Mouse (Mus musculus) embryo, embryonic 10.5 days (tissue): ENCODE measurements around the gene Bbs4.
"Not testable (repeated sequence)": the region's sequence is repeated elsewhere in the genome, so short reads cannot be mapped to it uniquely, and the experiment has no call there.

Experiments used
- DNase-seq: peaks from one replicate; pipeline ENCODE4 v3.0.0-alpha.2; 2015; ENCODE audit warnings: low spot score

Bbs4 gene

DNA sequence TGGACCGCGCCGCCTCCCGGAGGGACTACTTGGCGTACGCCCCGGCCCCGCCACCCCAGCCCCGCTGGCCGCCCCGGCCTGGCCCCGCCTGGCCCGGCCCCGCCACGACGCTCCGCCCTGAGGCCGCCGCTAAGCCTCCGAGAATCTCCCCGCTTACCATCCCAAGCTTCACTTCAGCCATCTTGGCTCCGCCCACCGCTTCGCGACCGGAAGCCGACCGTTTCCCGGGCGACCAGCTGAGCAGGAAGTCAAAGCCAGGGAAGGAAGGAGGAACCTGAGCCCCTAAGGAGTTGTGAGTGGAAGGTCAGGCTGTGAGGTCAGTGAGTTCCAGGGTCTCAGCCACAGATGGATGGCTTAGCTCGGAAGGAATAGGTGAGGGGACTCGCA lies at the start of gene Bbs4:
Gene Bbs4, minus strand, starts transcription at position 256 of the 387 bp plus-strand sequence.
- peak; percentile 95 for DNase-seq

DNA sequence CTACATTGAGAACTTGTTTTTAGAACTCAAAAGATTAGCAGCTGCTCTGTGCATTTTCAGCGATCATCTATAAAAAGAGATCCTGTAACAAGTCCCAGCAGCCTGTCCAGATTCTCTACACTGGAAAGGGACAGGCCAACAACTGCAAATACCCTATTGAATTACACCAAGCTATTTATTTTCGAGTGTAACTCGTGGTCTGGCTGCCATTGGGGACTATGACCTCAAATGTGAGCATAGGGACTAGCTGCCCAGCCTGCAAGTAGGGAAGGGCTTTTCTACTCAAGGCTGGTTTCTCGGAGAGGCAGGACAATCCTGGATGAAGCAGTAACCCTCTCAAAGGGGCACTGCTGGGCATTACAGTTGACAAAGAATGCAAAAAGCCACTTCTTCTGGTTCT lies 35.8 kb upstream of the Bbs4 start:
- no peak for DNase-seq

DNA sequence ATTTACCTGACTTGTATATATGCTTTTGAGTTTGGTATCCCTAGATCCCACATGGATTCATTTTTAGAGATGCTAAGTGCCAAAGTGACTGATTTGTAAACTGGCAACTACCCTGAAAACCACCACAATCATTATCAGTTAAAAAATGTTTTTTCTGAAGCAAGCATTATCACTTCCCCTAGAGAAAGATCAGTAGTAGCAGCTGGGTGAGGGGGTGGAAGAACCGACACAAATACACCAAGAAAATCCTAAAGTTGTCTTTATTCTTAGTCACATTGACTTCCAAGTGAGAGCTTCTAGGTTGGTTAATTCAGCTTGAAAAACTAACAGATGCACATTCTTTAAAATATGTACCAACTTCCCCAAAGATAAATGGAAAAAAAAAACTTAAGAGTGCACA lies 35.0 kb upstream of the Bbs4 start:
- no peak for DNase-seq

DNA sequence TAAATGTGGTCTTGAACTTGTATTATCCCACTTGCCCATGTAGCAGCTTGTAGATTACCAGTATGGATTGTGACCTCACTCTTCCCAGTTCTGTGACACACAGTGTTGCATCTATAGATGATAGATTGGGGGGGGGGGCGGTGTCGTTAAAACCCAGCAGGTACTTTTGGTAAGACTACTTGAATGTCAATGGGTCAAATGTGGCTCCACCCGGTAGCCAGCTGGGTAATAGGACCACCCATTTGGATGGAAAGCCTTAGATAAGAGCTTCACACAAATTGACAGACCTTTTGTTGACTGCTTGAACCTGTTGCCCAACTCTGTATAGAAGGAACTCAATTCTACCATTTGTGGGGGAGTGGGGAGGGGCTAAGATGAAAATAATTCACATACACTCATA lies 34.2 kb upstream of the Bbs4 start:
- DNase-seq: no peak

DNA sequence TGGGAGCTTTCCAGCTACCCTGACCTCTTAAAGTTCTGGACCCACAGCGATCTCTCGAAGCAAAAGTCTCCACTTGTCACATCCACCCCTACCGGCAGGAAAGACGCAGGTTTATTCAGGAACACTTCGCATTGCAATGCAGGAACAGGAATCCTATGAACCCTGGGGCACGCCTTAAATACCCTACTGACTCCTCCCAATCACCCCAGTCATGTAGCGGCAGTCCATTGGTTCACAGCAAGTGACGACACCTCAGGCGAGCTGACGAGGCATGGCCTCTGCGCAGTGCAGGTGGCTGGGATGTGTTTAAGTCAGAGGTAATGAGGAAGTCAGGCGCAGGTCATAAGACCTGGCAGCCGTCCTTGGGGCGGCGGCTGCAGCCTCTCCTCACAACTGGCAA lies 22.3 kb upstream of the Bbs4 start:
- no peak for DNase-seq

DNA sequence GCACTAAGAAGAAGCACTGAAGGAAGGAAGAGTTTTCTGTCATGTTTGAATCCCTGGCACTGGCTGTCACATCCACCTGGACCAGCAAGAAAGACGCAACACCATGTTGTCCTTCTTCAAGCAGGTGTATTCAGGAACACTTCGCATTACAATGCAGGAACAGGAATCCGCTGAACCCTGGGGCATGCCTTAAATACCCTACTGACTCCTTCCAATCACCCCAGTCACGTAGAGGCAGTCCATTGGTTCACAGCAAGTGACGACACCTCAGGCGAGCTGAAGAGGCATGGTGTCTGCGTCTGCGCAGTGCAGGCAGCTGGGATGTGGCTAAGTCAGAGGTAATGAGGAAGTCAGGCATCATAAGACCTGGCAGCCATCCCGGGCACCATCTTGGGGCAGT lies 16.3 kb upstream of the Bbs4 start:
- DNase-seq: no peak

DNA sequence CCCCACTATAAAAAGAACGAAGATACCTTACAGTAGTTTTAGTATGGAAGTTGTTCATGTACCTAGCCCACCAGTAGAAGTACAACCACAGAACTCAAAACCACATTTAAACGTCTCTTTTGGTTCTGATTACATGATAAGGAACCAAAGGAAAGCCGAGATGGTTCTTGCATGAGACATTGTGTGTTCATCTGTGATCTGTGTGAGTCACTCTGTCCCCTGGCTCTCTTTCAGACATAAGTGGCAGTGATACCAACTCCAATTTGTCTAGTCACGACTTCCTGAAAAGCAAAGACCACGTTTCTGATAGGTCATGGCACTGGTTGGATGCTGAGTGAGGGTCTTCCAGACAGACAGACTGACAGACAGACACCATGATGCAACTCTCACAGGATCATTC lies 15.9 kb upstream of the Bbs4 start:
- DNase-seq: no peak

DNA sequence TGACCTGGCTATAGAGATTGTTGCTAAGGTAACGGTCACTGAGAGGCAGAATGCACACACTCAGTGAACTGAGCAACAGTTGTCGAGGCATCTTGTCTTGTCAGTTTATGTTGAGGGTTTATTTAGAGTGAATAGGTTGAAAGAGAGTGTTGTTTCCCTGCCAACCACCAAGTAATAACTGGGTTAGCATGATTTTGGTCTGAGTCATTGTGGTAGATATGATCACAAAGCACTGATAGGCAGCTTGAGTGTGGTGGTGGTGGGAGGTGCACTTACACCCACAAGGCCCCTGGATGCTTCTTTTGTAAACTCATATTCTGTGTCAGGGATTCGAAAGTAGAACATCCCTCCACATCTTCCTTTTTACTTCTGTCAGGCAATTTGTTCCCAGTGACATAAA lies 7.2 kb upstream of the Bbs4 start:
- not testable (repeated sequence) for DNase-seq

DNA sequence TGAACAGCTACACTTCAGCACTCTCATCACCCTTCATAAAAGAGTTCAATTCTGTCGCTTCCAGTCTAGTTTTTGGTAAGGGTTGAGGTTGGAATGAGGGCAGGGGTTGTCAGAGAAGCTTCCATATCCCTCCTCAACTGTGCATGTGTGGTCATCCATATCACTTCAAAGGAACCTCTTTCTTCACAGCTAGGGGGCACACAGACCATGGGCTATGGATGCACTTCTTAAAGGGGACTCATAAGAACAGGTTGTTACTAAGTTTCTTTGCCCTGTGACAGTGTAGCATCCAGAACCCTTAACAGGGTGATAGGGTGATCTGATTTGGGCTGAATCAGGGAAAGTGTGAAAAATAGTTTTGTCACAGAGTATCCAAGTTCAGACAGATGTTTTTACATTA lies 4.7 kb upstream of the Bbs4 start:
- peak; percentile 2 for DNase-seq

DNA sequence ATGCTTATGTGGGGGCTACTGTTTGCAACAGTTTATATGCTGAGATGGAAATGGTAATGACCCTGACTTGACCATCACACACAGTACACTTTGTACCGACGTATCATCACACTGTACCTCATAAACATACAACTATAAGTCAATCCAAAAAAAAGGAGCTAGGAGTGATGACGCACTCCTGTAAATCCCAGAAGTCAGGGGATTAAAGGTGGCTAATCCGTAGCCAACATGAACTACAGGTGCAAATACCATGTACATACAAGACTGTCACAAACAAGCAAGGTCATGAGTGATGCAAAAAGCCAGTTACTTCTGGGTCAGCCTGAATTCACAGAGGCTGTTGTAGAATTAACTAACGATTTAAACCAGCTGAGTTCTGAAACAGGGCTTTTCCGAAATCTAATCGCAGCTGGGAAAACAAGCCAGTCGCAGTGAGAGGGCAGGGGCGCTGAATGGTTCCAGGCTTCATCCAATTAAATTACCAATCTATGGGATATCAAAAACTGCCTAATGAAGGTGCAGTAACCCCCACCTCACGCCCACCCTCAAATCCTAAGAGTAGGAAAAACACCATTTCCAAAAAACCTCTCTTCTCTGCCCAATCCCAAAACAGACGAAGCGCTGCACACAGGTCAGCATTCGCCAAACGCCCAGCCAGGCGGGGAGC lies 589 bp downstream of the Bbs4 start:
- DNase-seq: no peak

DNA sequence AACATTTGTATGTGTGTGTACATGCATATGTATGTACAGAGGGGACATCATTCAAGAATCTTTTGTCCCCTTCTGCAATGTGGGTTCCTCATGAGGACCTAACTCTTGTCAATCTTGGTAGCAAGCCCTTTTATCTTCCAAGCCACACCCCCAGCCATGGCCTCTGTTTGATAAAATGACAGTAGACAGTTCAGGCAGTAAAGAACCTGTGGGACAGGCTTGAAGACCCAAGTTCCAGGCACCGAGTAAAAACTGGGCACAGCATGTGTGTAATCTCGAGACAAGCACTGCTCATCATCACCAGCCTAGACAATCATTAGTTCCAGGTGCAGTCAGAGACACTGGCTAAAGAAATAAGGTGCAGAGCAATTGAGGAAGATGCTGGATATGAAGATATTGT lies 7.1 kb downstream of the Bbs4 start:
- DNase-seq: no peak

DNA sequence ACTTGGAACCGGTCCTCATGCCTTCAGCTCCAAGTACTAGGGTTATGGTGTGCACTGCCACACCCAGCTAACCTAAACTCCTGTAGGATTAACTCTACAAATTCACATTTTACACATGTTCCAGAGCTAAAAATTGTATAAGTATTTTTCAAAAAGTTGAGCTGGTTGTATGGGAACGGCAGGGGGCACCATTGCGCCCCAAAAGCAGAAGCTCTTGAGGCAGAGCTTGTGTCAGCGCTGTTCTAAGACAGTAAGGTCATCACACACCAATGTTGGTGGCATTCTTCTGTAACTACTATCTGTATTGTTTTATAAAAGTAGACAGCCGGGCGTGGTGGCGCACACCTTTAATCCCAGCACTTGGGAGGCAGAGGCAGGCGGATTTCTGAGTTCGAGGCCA lies 13.3 kb downstream of the Bbs4 start:
- DNase-seq: peak; percentile 21

DNA sequence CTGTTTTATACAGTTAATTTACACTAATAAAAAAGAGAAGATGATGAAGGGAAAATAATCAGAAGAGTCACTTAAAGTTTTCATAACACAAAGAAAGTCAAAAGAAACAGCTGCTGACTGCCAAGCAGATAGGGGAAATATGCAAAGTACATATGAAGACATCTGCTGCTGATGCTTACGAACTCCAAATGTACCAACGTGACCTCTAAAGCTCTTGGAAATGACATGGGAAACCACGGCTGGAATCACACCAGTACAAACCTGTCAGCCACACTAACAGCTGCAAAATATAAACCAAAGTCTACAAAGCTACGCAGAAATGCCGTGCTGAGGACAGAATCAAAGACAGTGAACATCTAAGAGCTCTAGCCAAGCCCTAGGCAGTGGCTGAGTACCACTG lies 14.2 kb downstream of the Bbs4 start:
- no peak for DNase-seq

DNA sequence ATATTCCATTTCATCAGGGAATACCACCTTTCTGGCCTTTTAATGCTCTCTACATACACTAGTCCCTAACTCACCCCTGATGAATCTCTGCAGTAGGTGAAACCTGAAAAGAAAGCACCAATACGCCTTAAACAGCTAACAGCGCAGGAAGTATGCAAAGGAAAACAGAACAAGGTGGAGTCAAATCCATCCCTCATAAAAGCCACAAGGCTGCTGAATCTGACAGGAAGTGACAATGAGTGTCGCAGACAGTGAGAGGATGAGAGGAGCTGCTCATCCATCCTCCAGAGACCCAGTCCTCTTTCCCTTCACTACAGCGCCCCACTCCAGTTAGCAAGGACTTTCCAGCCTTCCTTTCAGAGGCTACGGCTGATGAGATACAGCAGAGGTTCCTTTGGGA lies 14.9 kb downstream of the Bbs4 start:
- DNase-seq: no peak

DNA sequence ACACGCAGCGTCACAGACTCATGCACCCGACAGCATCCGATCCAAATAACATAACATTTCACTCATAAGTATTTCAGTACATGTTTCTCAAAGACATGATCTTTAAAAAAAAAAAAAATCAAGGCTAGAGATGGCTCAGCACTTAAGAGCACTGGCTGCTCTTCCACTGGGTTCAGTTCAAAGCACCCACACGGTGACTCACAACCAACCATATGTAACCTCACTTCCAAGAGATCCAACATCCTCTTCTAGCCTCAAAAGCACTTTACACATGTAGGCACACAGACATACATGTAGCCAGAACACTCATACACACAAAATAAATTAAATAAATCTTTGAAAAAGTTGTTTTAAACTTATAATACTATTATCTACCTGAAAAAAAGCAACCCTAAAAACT lies 15.4 kb downstream of the Bbs4 start:
- no peak for DNase-seq

DNA sequence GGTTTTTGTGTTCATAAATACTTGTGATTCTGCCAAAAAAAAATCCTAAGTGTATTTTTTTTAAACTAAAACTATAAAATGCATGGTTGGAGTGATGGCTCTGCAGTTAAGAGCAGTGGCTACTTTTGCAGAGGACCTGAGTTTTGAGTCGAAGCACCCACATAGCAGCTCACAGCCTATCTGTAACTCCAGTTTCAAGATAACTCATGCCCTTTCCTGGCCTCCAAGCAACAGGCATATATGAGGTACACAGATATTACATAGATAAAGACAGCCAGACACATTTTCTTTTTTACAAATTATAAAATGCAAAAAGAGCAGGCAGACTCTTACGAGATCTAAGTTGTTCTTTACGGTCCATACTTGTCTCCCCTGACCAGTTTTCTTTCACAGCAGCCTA lies 16.8 kb downstream of the Bbs4 start:
- no peak for DNase-seq

DNA sequence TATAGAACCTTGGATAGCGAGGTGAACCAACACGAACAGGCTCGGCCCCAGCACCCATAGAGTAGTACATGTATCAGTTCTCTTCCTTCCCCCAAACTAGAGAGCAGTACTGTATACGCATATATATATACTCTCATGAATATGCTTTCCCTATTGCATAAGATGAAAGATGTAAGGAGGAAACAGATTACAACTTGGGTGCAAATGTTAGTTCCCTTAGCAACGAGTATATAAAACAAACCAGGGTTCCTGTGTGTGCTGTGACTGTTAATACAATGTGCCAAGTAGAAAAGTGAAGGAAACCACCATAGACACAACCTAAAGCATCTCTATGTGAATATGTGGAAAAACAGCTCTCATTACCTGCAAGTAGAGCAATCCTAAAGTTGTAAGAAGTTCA lies 23.3 kb downstream of the Bbs4 start:
- no peak for DNase-seq

DNA sequence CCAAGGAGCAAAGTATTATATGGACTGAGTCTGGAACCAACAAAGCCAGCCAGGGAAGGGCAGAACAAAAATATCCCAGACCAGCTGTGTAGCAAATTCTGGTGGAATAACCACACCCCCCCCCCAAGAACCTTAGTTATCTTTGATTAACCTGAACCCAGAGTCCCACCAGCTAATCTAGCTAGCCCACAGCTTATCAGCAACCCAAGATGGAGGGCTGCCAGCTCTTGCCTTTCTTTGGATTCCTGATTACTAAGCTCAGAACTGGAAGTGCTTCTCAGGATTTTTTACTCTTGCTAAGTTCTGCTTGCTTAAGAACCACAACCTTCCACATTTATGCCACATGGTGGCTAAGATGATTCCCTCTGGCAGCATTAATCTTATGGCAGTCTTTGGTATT lies 29.0 kb downstream of the Bbs4 start:
- no peak for DNase-seq

DNA sequence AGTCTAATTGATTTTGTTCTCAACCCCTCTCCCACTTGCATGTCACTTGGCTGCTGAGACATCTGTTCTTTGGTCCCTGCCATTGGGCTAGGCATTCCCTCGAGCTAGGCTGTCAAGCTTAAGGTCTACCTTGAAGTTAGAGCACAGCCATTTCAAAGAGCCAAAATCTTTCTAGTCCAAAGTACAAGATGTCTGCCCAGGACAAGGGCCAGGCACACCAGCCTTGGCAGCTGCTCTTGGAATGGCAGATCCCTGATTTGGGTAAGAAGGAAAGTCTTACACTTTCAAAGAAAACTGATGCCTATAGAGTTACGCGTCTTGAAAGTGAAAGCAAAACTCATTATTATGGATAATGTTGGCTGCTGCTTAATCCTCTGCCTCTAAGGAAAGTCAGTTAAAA lies 37.1 kb downstream of the Bbs4 start:
- DNase-seq: no peak

DNA sequence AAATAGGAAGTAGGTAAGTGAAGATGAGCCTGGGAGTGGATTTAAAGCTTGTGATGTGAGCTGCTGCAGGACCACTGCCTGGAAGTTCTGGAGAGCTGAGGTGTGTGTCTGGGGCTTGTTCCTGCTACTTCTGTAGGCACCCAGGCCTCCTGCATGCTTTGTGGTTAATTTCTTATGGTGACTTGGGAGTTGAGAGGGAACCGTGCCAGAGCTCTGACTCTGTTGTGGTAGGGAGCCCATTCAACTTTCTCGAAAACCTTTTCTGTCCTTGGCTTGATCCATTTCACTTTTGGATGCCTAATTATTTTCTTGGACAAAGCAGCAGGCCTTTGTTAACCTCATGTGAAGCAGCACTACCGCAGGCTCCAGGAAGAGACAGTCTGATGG lies 42.0 kb downstream of the Bbs4 start:
- DNase-seq: no peak

DNA sequence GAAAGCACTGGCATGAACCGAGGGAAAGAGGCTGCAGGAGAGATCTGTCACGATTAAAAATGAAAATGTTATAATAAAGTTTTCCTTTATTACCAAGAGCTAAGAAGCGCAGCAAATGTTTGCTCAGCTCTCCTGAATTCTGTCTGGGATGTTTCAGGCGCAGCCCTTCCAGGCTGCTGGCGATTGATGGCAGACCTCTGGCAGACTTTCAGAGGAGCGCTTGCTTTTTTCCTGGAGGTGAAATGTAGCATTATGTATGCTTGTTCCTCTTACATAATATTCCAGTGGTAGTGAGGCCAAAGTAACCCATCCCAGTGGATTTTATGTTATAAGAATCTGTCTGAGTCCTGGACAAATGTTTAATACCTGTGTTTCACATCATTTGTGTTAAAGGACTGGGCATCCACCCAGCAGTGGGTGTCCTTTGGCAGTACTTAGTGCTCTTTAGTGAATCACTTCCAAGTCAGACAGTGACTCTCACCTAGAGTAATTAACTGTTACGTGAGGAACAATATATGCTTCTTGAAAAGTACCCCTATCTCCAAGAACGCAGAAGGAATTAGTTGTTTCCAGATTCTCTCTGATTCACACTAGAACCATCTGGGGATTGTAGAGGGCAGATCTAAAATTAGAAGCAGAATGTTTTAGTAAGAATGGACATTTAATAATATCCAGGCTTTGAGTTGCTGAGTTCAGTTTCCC lies 42.6 kb downstream of the Bbs4 start:
- DNase-seq: no peak

DNA sequence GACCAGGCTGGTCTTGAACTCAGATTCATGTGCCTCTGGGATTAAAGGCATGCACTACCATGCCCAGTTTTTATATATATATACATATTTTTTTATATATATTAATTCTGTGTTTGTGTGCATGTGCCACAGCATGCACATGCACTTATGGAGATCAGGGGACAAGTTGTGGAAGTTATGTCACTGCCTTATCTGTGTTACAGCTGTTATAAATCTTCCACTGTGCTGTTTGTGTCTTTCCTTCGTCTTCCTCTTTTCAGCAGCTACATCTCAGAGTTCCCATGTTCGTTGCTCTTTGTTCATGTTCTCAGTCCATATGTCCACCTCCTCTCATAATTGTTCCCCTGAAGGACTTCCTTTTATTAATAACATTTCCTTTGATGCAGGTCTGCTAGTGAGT lies 45.4 kb downstream of the Bbs4 start:
- no peak for DNase-seq

DNA sequence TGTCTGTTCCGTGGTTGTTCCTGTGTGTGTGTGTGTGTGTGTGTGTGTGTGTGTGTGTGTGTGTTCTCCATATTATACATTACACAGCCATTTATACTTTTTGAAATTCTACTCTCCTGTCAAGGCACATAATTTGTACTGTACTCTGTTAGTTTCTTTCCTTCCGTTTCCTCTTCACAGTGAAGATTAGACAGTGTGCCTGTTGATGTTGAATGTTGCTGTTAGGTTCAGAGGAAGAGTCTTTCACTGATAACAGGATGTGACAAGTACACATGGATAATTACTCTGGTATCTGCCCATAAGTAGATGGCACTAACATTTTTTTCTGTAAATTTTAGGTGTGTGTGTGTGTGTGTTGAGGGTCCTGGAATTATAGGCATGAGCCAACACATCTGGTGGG lies 56.9 kb downstream of the Bbs4 start:
- no peak for DNase-seq

DNA sequence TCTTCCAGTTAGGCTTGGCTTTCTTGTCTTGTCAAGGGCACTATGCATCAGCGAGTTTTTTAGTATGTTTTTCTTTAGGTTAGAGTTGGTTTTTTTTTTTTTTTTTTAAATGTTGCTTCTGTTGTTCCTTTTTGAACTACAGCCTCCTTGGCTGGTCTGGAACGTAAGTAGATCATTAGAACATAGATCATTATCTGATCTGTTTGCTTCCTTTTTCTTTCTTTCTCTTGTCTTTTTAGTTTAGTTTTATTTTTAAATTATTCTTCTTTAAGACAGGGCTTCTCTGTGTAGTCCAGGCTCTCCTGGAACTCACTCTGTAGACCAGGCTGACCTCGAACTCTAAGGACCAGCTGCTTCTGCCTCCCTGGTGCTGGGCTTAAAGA lies 60.8 kb downstream of the Bbs4 start:
- no peak for DNase-seq
